Mouse (Mus musculus) CD4-positive, CD25-positive, alpha-beta regulatory T cell, adult 2 months (primary cell): ENCODE results near the gene Olfr1364.

ENCODE experiments used
- DNase-seq: peaks from one replicate; pipeline ENCODE4 v3.0.0-alpha.2; 2012; ENCODE audit warnings: low read depth, low spot score

Olfr1364 gene

DNA sequence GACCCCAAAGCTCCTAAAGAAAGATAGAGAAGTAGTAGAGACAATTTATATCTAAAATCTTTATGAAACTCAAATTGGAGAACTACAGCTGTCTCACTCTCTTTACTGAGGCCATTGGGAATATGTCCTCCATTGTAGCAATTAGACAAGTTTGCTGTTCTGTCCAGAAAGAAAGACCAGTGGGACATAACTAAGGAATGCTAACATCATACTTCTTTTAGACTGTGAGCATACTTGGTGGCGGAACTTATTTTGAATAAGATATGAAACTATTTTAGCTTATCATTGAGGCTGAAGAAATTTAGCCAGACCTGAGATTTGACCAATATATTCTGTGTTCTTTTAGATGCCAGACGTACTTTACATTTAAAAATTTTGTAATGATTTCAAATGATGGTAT is at the start of gene Olfr1364:
Olfr1364 (minus strand) TSS at position 101 of the 400 bp plus-strand sequence.
- DNase-seq, result no peak

DNA sequence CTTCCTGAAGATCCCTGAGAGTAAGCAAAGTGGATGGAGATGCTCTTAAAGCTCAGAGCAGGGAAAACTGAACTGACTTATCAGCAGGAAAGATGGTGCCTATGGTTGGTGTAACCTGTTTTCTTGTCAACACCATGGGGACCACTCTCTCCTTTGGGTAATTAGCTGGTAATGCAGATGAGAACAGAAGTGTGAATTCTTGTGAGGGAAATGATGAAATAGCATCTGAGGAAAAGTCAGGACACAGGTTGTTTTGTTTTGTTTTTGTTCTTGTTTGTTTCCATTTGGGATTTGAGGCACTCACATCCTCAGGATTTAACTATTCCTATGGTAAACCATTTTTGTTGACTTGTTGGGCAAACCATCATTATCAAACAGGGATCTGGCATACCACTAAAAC is 32.4 kb upstream of the Olfr1364 start, which contains the start of gene Olfr1362:
Olfr1362 (minus strand) TSS at position 101 of the 400 bp plus-strand sequence.
- no peak for DNase-seq

DNA sequence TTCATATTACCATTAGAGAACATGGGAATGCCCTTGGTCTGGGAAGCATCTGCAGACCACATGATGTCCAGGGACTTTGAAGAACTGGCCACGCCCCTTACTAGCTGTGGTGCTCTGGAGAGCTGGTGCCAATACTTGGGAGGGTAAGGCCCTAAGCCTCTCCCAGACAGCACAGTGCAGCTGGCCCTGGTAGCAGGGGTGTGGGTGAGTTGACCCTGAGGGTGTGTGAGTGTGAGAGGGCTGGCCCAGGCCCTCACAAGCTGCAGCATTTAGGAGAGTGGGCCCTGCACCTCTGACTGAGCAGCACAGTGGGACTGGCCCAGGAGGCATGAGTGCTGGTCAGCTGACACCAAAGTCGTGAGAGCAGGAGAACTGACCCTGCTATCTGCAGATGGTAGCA is 10.1 kb upstream of the Olfr1364 start:
- no peak for DNase-seq

DNA sequence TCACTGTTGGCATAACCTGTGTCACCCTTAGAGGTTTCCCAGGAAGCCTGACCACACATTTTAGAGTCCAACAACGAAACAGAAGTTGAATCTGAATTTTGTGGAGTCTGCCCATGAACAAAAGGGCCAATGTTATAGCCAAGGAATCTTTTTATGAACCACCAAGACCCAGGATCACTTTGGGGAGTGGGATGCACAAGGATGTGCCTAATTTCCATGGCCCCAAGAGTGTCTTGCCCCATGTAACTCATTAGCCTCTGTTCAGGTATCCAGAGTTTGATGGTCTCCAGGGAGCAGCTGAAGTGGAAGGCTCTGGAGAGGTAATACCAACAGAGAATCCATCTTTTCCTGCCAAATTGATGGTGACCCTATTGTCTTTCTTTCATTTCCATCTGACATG is 21.8 kb downstream of the Olfr1364 start, which contains the start of gene Olfr1535:
Olfr1535 (minus strand) TSS at position 101 of the 400 bp plus-strand sequence.
- no peak for DNase-seq

DNA sequence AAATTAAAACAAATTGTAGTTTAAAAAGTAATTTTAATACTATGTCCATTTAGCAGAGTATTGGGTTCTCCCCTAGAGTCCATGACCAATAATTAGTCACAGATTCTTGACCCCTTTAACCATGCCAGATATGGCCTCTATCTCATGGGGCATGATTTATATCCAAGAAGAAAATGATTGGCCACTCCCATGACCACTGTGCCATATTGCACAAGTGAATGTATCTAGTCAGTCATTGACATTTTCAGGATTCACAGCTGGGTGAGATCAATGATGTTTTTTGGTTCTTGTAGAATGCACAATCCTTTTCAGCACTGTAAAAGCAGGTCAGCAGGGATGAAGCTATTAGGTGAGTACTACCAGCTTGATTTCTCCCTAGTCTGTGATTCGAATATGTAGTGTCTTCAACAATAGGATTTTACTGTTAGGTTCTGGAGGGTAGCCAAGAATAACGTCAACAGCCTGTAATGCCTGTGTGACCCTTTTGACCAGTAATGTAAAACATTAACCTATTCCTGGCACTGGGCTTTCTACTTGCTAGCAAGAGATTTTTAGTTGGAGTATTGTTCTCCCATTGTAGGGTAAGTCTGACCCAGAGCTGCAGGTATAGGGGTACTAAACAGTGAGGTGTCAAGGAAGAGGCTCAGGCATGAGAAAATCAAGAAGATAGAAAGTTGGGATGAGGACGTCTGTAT is 31.0 kb downstream of the Olfr1364 start:
- no peak for DNase-seq

DNA sequence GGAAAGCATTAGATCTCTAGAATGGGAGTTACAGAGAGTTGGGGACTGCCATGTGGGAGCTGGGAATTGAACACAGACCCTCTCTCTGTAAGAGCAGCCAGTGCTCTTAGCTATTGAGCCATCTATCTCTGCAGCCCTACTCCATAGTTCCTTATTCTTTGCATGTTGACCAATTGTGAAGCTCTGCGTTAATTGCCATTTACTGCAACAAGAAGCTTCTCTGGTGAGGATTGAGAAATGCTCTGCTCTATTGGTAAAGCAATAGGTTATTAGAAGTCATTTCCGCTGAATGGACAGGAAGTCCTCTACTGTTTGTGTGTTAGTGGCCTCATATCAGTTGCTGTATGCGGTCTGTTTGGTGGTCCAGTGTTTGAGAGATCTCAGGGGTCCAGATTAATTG is 32.1 kb downstream of the Olfr1364 start:
- DNase-seq, result no peak

DNA sequence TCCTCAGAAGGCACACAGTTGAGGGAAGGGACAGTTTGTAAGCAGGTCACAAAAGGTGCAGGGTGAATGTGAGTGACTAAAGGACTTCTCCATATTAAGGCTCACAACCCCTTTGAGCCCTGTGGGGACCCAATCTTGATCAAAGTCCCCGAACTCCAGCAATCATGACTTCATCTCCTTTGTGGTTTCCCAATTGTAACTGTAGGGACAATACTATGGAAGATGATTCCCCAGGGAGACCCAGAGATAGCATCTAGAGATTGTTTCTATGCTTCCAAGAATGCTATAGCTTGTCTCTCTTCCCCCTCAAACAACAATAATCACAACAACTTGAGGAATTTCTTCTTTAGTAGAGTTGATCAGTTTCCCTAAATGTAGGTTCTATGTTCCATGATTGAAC is 38.9 kb downstream of the Olfr1364 start, which contains the start of gene Olfr1366:
Olfr1366 (minus strand) TSS at position 101 of the 400 bp plus-strand sequence.
- no peak for DNase-seq

DNA sequence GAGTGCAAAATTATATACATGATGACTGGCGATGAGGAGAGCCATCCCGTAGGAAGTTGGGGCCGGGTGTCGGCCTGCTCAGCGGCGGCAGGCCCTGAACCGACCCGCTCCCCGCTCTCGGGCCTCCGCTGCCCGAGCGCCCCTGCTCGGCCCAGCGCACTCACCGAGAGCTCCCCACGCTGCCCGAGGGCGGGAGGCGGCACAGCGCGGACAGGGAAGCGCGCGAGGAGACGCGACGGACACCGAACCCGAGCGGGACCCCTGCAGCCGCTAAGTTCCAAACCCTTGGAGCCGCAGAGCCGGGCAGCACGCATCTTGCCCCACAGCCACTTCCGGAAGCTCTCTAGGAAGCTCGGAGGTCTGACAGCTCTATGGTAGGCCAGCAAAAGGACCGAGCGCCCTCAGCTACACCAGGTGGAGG is 50.8 kb downstream of the Olfr1364 start, which contains the start of gene Zkscan8:
Zkscan8 (minus strand) TSS at position 340 of the 421 bp plus-strand sequence.
- DNase-seq, result peak; percentile 89

DNA sequence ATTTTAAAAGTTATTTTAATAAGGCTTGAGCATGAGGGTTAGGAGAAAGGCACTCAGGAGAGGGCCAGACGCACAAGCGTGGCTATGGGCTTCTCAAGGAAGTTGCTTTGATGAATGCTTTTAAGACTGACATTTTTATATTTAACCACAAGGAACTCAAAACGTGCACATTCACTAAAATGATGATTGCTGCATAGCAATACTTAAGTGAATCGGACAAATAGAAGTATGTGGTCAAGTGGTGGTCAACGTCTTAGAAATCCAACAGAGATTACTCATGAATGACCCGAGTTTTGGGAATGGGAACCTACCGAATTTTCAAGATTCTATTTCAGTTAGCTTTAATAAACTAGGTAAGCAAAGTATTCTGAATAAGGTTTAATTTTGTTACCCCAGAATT is 51.4 kb downstream of the Olfr1364 start:
- peak; percentile 3 for DNase-seq
